Mouse (Mus musculus) cerebellum, adult 2 months (tissue): Measurements from ENCODE around the gene Bco2.

Experiments used
- CTCF ChIP-seq: fragments of 200-500 bp; IDR thresholded peaks from 2 replicates; pipeline ENCODE4 v1.5.1; 2011; ENCODE audit warnings: low read depth, mild to moderate bottlenecking, control low read depth, low read length, moderate library complexity, borderline replicate concordance; ENCODE audit not compliant: insufficient read depth
- POLR2A ChIP-seq: fragments of 200-500 bp; IDR thresholded peaks from 2 replicates; pipeline ENCODE4 v1.6.1; 2011; ENCODE audit warnings: low read length, control low read depth, borderline replicate concordance; ENCODE audit not compliant: insufficient read depth

DNA sequence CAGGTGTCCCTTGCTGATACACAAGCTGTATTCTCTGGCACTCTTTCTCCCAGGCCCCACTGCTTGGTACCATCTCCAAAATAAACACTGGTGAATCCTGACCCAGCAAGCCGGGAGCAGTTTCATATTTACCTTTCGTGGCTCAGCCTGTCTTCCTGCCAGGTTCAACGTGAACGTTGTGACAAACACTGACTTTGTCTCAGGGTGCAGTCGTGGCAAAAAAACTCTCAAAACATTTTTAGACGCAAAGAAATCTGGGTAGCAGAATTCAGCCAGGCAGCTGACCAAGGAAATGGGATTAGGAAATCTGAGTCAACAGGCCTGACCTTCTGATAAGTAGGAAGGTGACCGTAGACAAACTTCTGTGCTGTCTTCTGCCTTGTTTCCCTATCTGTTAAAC, 47.4 kb downstream of the Bco2 start:
- no peak for TF ChIP-seq CTCF
- no peak for TF ChIP-seq POLR2A
